Mouse (Mus musculus): ENCODE results near the gene Camsap2. TPM values are rescaled to one million over a fixed set of nuclear protein-coding genes. Genes with fewer than 3 reads are reported as not detected.
A peak's percentile ranks its signal among the peaks of the same experiment; 100 is the strongest.

The Camsap2 gene
- polyA plus RNA-seq, 1 experiment: 10.4 TPM

DNA sequence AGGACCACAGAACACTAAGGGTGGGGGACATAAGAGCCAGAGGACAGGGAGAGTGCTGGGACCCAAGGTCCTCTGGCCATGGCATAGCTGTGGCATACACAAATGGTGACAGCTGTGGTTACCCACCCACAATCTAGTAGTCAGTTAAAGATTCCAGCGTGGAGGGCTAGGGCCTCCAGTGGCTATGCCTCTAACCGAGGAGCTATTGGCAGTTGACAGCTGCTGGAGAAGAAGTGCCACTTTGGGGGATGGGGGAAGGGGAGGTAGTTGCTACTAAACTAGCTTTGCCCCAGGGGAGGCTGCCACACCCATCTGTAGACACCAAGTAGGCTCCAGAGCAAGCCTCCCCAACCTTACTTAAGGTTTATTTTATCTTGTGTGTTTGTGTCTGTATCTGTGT, 92.4 kb downstream of the Camsap2 start:
- no peaks in the 10 kb centered on the region for H3K27me3 ChIP-seq (ENCODE audit: control insufficient read depth, insufficient read depth, low read length)
- TF ChIP-seq POLR2A (IDR thresholded peaks at IDR 0.05; ENCODE audit: control insufficient read depth, low read depth, low read length) (no peak), CTCF (IDR thresholded peaks at IDR 0.05; ENCODE audit: control insufficient read depth, insufficient read depth, insufficient replicate concordance, low read depth, low read length) (no peak)
- H3K36me3 ChIP-seq (ENCODE audit: control insufficient read depth, insufficient read depth, low read length): no peaks in the 10 kb centered on the region
- H3K4me3 ChIP-seq (ENCODE audit: control insufficient read depth, low read depth, low read length): no peak overlapping the region
- no peaks in the 10 kb centered on the region for H3K4me1 ChIP-seq (ENCODE audit: control insufficient read depth, insufficient read depth, low read length)
- H3K27ac ChIP-seq (ENCODE audit: control insufficient read depth, insufficient read depth, low read depth, low read length): no peak overlapping the region

DNA sequence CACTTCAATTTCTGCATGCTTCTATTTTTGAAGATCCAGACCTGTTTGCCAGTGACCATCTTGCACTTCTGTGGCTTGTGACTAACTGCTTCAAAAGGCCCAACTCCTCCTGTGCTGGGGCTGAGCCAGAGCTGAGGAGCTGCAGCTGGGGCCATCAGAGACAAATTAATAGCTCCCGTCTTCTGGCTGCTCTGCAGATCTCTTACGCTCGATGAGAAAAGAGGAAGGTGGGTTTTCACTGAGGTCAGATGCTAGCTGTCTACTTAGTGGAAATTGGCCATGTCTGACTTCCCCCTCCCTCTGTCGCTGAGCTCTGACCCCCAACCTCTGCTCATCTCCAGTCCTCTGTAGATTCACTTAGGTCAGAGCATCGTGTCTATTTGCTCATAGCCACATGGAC, 96.2 kb downstream of the Camsap2 start:
- Histone ChIP-seq H3K27me3 (ENCODE audit: control insufficient read depth, insufficient read depth, low read length) (no peaks in the 10 kb centered on the region), H3K4me1 (ENCODE audit: control insufficient read depth, insufficient read depth, low read length) (no peaks in the 10 kb centered on the region), H3K27ac (ENCODE audit: control insufficient read depth, insufficient read depth, low read depth, low read length) (no peak overlapping the region), H3K36me3 (ENCODE audit: control insufficient read depth, insufficient read depth, low read length) (no peaks in the 10 kb centered on the region), H3K4me3 (ENCODE audit: control insufficient read depth, low read depth, low read length) (no peak overlapping the region)
- TF ChIP-seq CTCF (IDR thresholded peaks at IDR 0.05; ENCODE audit: control insufficient read depth, insufficient read depth, insufficient replicate concordance, low read depth, low read length): no peak
- TF ChIP-seq POLR2A (IDR thresholded peaks at IDR 0.05; ENCODE audit: control insufficient read depth, low read depth, low read length): no peak

DNA sequence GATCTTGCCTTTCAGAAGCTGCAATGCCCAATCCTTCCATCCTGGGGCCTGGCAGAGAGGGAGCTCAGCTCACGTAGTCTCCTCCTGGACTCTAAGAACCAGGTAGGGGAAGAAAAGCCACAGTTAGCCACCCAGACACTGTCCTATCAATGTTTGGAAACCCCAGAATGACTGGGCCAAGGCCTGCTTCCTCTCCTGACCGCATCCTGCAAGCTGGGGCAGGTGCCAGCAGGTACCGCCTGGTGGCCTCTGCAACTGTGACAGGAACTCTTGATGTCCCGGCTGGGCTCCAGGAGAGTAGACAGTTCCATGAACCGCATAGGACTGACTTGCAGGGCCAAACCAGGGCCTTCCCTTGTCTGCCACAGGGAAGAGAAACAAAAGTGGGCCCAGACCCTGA, 98.5 kb downstream of the Camsap2 start:
- Histone ChIP-seq H3K36me3 (ENCODE audit: control insufficient read depth, insufficient read depth, low read length) (no peaks in the 10 kb centered on the region), H3K4me3 (ENCODE audit: control insufficient read depth, low read depth, low read length) (no peak overlapping the region)

DNA sequence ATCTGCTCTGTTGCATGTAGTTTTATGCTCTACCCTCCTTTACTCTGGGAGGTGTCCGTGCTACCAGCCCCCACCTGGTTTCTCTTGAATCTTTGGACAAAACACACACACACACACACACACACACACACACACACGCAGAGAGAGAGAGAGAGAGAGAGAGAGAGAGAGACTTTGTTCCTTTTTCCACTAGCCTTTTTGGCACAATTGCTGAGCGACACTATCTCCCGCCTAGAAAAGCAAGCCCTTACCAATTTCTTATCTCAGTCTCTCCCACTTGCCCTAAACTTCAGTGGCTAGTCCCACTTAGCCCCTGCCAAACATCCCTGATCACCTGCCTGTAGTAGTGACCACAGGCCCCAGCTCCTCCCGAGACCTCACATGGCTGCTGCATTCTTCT, 101.4 kb downstream of the Camsap2 start:
- H3K4me1 ChIP-seq (ENCODE audit: control insufficient read depth, insufficient read depth, low read length): no peaks in the 10 kb centered on the region
- TF ChIP-seq POLR2A (IDR thresholded peaks at IDR 0.05; ENCODE audit: control insufficient read depth, low read depth, low read length) (no peak), CTCF (IDR thresholded peaks at IDR 0.05; ENCODE audit: control insufficient read depth, insufficient read depth, insufficient replicate concordance, low read depth, low read length) (no peak)
- no peaks in the 10 kb centered on the region for H3K27me3 ChIP-seq (ENCODE audit: control insufficient read depth, insufficient read depth, low read length)
- H3K27ac ChIP-seq (ENCODE audit: control insufficient read depth, insufficient read depth, low read depth, low read length): no peak overlapping the region
- no peak overlapping the region for H3K4me3 ChIP-seq (ENCODE audit: control insufficient read depth, low read depth, low read length)
- no peaks in the 10 kb centered on the region for H3K36me3 ChIP-seq (ENCODE audit: control insufficient read depth, insufficient read depth, low read length)

More for the DNA sequence above, 98.5 kb downstream of the Camsap2 start:
- H3K27me3 ChIP-seq (ENCODE audit: control insufficient read depth, insufficient read depth, low read length): no peaks in the 10 kb centered on the region
- TF ChIP-seq CTCF (IDR thresholded peaks at IDR 0.05; ENCODE audit: control insufficient read depth, insufficient read depth, insufficient replicate concordance, low read depth, low read length) (no peak), POLR2A (IDR thresholded peaks at IDR 0.05; ENCODE audit: control insufficient read depth, low read depth, low read length) (no peak)
- H3K27ac ChIP-seq (ENCODE audit: control insufficient read depth, insufficient read depth, low read depth, low read length): no peak overlapping the region
- no peaks in the 10 kb centered on the region for H3K4me1 ChIP-seq (ENCODE audit: control insufficient read depth, insufficient read depth, low read length)

DNA sequence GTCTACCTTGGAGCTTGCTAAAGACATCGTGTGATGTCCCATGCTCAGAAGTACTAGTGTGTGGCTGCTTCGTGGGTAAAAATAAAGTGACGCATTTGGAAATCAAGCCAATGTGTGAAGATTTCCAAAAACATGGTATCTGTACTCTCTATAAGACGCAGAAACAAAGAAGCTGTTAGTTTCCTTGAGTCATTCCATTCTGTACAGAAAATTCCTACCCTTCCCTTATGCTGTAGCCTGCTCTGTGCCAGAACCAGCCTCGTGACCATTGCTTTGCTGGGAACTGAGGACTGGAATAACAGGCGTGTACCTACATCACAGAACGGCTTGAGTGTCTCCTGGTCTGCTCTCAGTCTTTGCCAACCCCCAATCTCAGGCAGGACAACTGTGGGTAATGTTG, 104.1 kb downstream of the Camsap2 start:
- Histone ChIP-seq H3K4me1 (ENCODE audit: control insufficient read depth, insufficient read depth, low read length) (no peaks in the 10 kb centered on the region), H3K4me3 (ENCODE audit: control insufficient read depth, low read depth, low read length) (no peak overlapping the region), H3K36me3 (ENCODE audit: control insufficient read depth, insufficient read depth, low read length) (no peaks in the 10 kb centered on the region), H3K27ac (ENCODE audit: control insufficient read depth, insufficient read depth, low read depth, low read length) (no peak overlapping the region), H3K27me3 (ENCODE audit: control insufficient read depth, insufficient read depth, low read length) (no peaks in the 10 kb centered on the region)
- TF ChIP-seq POLR2A (IDR thresholded peaks at IDR 0.05; ENCODE audit: control insufficient read depth, low read depth, low read length): no peak
- TF ChIP-seq CTCF (IDR thresholded peaks at IDR 0.05; ENCODE audit: control insufficient read depth, insufficient read depth, insufficient replicate concordance, low read depth, low read length): no peak

DNA sequence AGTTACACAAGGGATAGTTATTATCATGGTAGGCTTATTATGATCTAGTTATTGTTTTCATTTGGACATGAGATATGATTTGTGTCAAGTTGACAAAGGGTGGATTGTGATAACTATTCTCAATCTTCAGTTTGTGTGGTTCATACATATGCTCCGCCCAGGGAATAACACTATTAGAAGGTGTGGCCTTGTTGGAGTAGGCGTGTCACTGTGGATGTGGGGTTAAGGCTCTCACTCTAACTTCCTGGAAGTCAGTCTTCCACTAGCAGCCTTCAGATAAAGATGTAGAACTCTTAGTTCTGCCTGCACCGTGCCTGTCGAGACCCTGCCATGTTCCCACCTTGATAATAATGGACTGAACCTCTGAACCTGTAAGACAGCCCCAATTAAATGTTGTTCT, 107.4 kb downstream of the Camsap2 start:
- Histone ChIP-seq H3K4me3 (ENCODE audit: control insufficient read depth, low read depth, low read length) (no peak overlapping the region), H3K36me3 (ENCODE audit: control insufficient read depth, insufficient read depth, low read length) (no peaks in the 10 kb centered on the region), H3K4me1 (ENCODE audit: control insufficient read depth, insufficient read depth, low read length) (peaks cover 9% of the 10 kb centered on the region), H3K27me3 (ENCODE audit: control insufficient read depth, insufficient read depth, low read length) (no peaks in the 10 kb centered on the region), H3K27ac (ENCODE audit: control insufficient read depth, insufficient read depth, low read depth, low read length) (no peak overlapping the region)
- TF ChIP-seq POLR2A (IDR thresholded peaks at IDR 0.05; ENCODE audit: control insufficient read depth, low read depth, low read length) (no peak), CTCF (IDR thresholded peaks at IDR 0.05; ENCODE audit: control insufficient read depth, insufficient read depth, insufficient replicate concordance, low read depth, low read length) (no peak)

DNA sequence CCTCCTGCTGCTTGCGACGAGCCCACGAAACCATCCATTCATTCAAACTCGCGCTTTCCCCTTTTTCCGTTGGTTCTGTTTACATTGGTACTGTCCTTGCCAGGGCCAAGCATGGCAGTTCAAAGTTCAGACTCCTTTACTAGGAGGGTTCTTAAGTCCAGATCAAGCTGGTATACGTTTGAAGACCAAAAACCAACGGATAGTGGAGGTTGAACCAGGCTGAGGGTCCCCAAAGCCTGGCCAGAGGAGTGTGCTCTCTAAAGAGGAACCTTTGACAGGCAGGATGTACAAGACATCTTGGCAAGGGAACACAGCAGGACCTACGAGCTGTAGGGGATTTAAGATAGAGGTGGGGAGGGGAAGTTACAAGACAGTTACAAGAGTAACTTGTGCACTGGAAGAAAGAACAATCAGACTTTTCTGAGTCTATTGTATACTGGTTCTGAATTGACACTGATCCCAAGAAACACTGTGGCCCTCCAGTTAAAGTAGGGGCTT, 111.3 kb downstream of the Camsap2 start:
- no peak overlapping the region for H3K27ac ChIP-seq (ENCODE audit: control insufficient read depth, insufficient read depth, low read depth, low read length)
- H3K4me1 ChIP-seq (ENCODE audit: control insufficient read depth, insufficient read depth, low read length): peaks cover 23% of the 10 kb centered on the region
- H3K36me3 ChIP-seq (ENCODE audit: control insufficient read depth, insufficient read depth, low read length): no peaks in the 10 kb centered on the region
- peak overlapping the region; percentile 85 for H3K4me3 ChIP-seq (ENCODE audit: control insufficient read depth, low read depth, low read length)
- TF ChIP-seq CTCF (IDR thresholded peaks at IDR 0.05; ENCODE audit: control insufficient read depth, insufficient read depth, insufficient replicate concordance, low read depth, low read length) (no peak), POLR2A (IDR thresholded peaks at IDR 0.05; ENCODE audit: control insufficient read depth, low read depth, low read length) (no peak)
- H3K27me3 ChIP-seq (ENCODE audit: control insufficient read depth, insufficient read depth, low read length): no peaks in the 10 kb centered on the region

All from testis, adult 2 months (tissue).